In genomic region chr9:42906995-42907394, GRCm38 (mm10) we compare ENCODE assay signal across 15 mouse cellular contexts. TPM values are rescaled to one million over a fixed set of nuclear protein-coding genes. Genes with fewer than 3 reads are reported as not detected.
DNase-seq lines count a peak whose midpoint lies in the region; ATAC-seq lines count a peak whose summit lies in the region.
"Had no signal": no experiment of that assay in that cellular context is flagged by ENCODE, and none has a peak within 500 bp of the region (broad histone marks: within the 10 kb centered on the region; RNA-seq: fewer than 3 reads in every experiment).

No protein-coding gene starts in this region.

- H3K4me1 ChIP-seq in liver, embryonic 11.5 days (replicated peaks; ENCODE audit: control insufficient read depth, insufficient read depth, low read length) = peaks cover 26% of the 10 kb centered on the region
- H3K4me1 ChIP-seq in liver, embryonic 12.5 days = peaks cover 28% of the 10 kb centered on the region
- peaks cover 30% of the 10 kb centered on the region for H3K4me1 ChIP-seq in embryonic facial prominence, embryonic 12.5 days
- peaks cover 27% of the 10 kb centered on the region for H3K4me1 ChIP-seq in limb, embryonic 12.5 days (replicated peaks)

- no peak for ATAC-seq in liver, embryonic 11.5 days (replicated peaks; ENCODE audit: low FRiP score)
- no peak for ATAC-seq in liver, embryonic 12.5 days
- ATAC-seq in embryonic facial prominence, embryonic 12.5 days (ENCODE audit: insufficient number of reproducible peaks, insufficient read depth, low FRiP score, low TSS enrichment) = no peak
- no peak for ATAC-seq in limb, embryonic 12.5 days (ENCODE audit: insufficient number of reproducible peaks, insufficient read depth, low FRiP score, low TSS enrichment, low read depth)
- no peak for ATAC-seq in activated CD4-positive, CD25-positive, alpha-beta regulatory T cell, adult 4 months
- ATAC-seq: forebrain, embryonic 15.5 days; liver, postnatal 0 days had no signal

- no peaks in the 10 kb centered on the region for H3K9me3 ChIP-seq in liver, embryonic 11.5 days (ENCODE audit: control insufficient read depth, low read length)
- H3K9me3 ChIP-seq in liver, embryonic 12.5 days (replicated peaks) = no peaks in the 10 kb centered on the region
- H3K9me3 ChIP-seq in embryonic facial prominence, embryonic 12.5 days = no peaks in the 10 kb centered on the region
- 0 out of 2 replicates have a peak, but pooled peaks cover 3% of the 10 kb centered on the region for H3K9me3 ChIP-seq in limb, embryonic 12.5 days
- H3K9me3 ChIP-seq: embryonic facial prominence, embryonic 13.5 days; forebrain, embryonic 15.5 days had no signal

- H3K9ac ChIP-seq in liver, embryonic 11.5 days (ENCODE audit: low read depth, low read length) = no peak overlapping the region
- no peak overlapping the region for H3K9ac ChIP-seq in liver, embryonic 12.5 days
- H3K9ac ChIP-seq in embryonic facial prominence, embryonic 12.5 days = no peak overlapping the region
- no peak overlapping the region for H3K9ac ChIP-seq in limb, embryonic 12.5 days (replicated peaks)
- H3K9ac ChIP-seq: embryonic facial prominence, embryonic 13.5 days; forebrain, embryonic 15.5 days; liver, postnatal 0 days had no signal

- DNase-seq in embryo, embryonic 10 days (ENCODE audit: low spot score) = peak; percentile 35
- DNase-seq in embryo, embryonic 9.5 days (ENCODE audit: extremely low spot score) = no peak
- no peak for DNase-seq in liver, embryonic 11.5 days (ENCODE audit: low spot score)
- DNase-seq in heart, adult 18-20 months = no peak
- DNase-seq: cerebellum, adult 9-10 months; gastrocnemius, postnatal 10 days; heart, postnatal 36 days; liver, postnatal 0 days; thymus, postnatal 25 days had no signal

- no peak overlapping the region for H3K4me2 ChIP-seq in liver, embryonic 11.5 days
- H3K4me2 ChIP-seq in liver, embryonic 12.5 days = no peak overlapping the region
- no peak overlapping the region for H3K4me2 ChIP-seq in embryonic facial prominence, embryonic 12.5 days (replicated peaks)
- no peak overlapping the region for H3K4me2 ChIP-seq in limb, embryonic 12.5 days
- H3K4me2 ChIP-seq: embryonic facial prominence, embryonic 13.5 days; forebrain, embryonic 15.5 days had no signal

- no peak overlapping the region for H3K4me3 ChIP-seq in liver, embryonic 11.5 days (ENCODE audit: low read depth, low read length)
- no peak overlapping the region for H3K4me3 ChIP-seq in liver, embryonic 12.5 days
- no peak overlapping the region for H3K4me3 ChIP-seq in embryonic facial prominence, embryonic 12.5 days
- no peak overlapping the region for H3K4me3 ChIP-seq in limb, embryonic 12.5 days (replicated peaks)
- H3K4me3 ChIP-seq: embryonic facial prominence, embryonic 13.5 days; forebrain, embryonic 15.5 days had no signal

- H3K27me3 ChIP-seq in liver, embryonic 11.5 days (replicated peaks; ENCODE audit: control insufficient read depth, insufficient read depth, low read length) = no peaks in the 10 kb centered on the region
- 0 out of 2 replicates have a peak, but pooled peaks cover 5% of the 10 kb centered on the region for H3K27me3 ChIP-seq in liver, embryonic 12.5 days (replicated peaks)
- H3K27me3 ChIP-seq in embryonic facial prominence, embryonic 12.5 days = 0 out of 2 replicates have a peak, but pooled peaks cover 5% of the 10 kb centered on the region
- H3K27me3 ChIP-seq in limb, embryonic 12.5 days = peaks cover 4% of the 10 kb centered on the region; the same call in 1 of the 2 replicates
- H3K27me3 ChIP-seq: embryonic facial prominence, embryonic 13.5 days; forebrain, embryonic 15.5 days had no signal

- 47% methylated on average over 3 of the region's 3 CpGs for WGBS in liver, embryonic 11.5 days
- 35% methylated on average over 3 of the region's 3 CpGs for WGBS in liver, embryonic 12.5 days (ENCODE audit: insufficient replicate concordance)
- 31% methylated on average over 3 of the region's 3 CpGs for WGBS in embryonic facial prominence, embryonic 12.5 days
- WGBS in limb, embryonic 12.5 days = 25% methylated on average over 3 of the region's 3 CpGs

- peak overlapping the region; percentile 43; the same call in 1 of the 2 replicates for H3K27ac ChIP-seq in liver, embryonic 11.5 days (ENCODE audit: low read depth, low read length)
- H3K27ac ChIP-seq in liver, embryonic 12.5 days = no peak overlapping the region
- peak overlapping the region; percentile 31; the same call in 1 of the 2 replicates for H3K27ac ChIP-seq in embryonic facial prominence, embryonic 12.5 days
- 0 out of 2 replicates have a peak overlapping the region, but pooled peaks have one; percentile 8 for H3K27ac ChIP-seq in limb, embryonic 12.5 days
- H3K27ac ChIP-seq: embryonic facial prominence, embryonic 13.5 days; forebrain, embryonic 15.5 days had no signal

- no peaks in the 10 kb centered on the region for H3K36me3 ChIP-seq in liver, embryonic 11.5 days (ENCODE audit: control insufficient read depth, insufficient read depth, low read length)
- H3K36me3 ChIP-seq in liver, embryonic 12.5 days = no peaks in the 10 kb centered on the region
- H3K36me3 ChIP-seq in embryonic facial prominence, embryonic 12.5 days = no peaks in the 10 kb centered on the region
- H3K36me3 ChIP-seq in limb, embryonic 12.5 days = no peaks in the 10 kb centered on the region
- H3K36me3 ChIP-seq: embryonic facial prominence, embryonic 13.5 days; forebrain, embryonic 15.5 days had no signal

RNA-seq across cellular contexts. Expression of gene Grik4, which starts 37.3 kb away (rescaled TPM):
- 2.2 and 2.8 TPM in 2 replicates for polyA plus RNA-seq in liver, embryonic 11.5 days (2014; fragmentation: Nextera tagmentation; extraction: Ambion mirVana)
- polyA plus RNA-seq in liver, embryonic 12.5 days (2016; fragmentation: Nextera tagmentation; extraction: Ambion mirVana) = 2.2 and 2.4 TPM in 2 replicates
- polyA plus RNA-seq in embryonic facial prominence, embryonic 12.5 days (2016; fragmentation: Nextera tagmentation; extraction: Ambion mirVana) = 3.8 and 4.0 TPM in 2 replicates
- 1.5 and 2.6 TPM in 2 replicates for polyA plus RNA-seq in limb, embryonic 12.5 days (2016; fragmentation: Nextera tagmentation; extraction: Ambion mirVana)
- total RNA-seq in heart, adult 18-20 months (2021) = under 1 TPM in 1 of 2 experiments, not detected in 1; 0.05 TPM
- under 1 TPM in 1 of 2 experiments, not detected in 1; 0.08 TPM for polyA plus RNA-seq in activated CD4-positive, CD25-positive, alpha-beta regulatory T cell, adult 4 months (2017; shearing (Covaris generic))
